8 mouse cellular contexts compared by ENCODE assay signal in the genomic region with DNA sequence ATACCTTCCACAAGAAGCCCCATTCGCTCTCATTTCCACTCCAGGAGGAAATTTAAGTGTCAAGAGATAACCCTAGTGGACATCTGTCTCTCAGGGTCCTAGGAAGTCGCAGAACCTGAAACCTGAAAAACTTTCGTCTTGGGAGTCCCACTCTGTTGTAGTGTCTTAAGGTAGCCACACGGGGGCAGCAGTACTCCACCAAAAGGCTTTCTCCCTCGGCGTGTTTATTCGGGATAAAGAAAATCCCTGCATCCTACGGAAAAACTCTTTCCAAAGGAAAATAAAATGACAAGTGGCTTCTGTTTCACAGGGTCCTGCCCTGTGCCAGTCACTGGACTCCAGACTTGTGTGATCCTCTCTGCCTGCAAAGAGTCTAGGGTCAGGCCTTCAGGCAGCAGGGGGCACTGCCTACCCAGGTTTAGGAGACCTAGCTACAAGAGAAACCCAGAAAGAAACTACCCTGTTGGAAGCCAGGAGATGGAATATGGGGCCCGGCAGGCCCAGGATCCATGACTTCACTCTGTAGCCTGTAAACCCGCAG. TPM values are rescaled to one million over a fixed set of nuclear protein-coding genes. Genes with fewer than 3 reads are reported as not detected.
DNase-seq lines count a peak whose midpoint lies in the region; ATAC-seq lines count a peak whose summit lies in the region.

No protein-coding gene starts in this region.

- peak overlapping the region; percentile 51 for H3K4me2 ChIP-seq in hindbrain, embryonic 12.5 days (replicated peaks)

- H3K27me3 ChIP-seq in hindbrain, embryonic 12.5 days: no peaks in the 10 kb centered on the region; the same call in 1 of the 2 replicates

- peaks cover 30% of the 10 kb centered on the region for H3K4me1 ChIP-seq in hindbrain, embryonic 12.5 days

- H3K36me3 ChIP-seq in hindbrain, embryonic 12.5 days: no peaks in the 10 kb centered on the region

- WGBS in hindbrain, embryonic 12.5 days: 2% methylated on average over 10 of the region's 10 CpGs

- ATAC-seq in frontal cortex, adult (ENCODE audit: low TSS enrichment): peak; percentile 81
- peak; percentile 58 for ATAC-seq in hindbrain, embryonic 12.5 days (ENCODE audit: low FRiP score)

- H3K4me3 ChIP-seq in hindbrain, embryonic 12.5 days: peak overlapping the region; percentile 30

- peak overlapping the region; percentile 41; the same call in 1 of the 2 replicates for H3K9ac ChIP-seq in hindbrain, embryonic 12.5 days

- H3K27ac ChIP-seq in hindbrain, embryonic 12.5 days: peak overlapping the region; percentile 53

- peak; percentile 78 for DNase-seq in MN1 (ENCODE audit: low spot score)
- DNase-seq in cerebellum, adult 9-11 months: peak; percentile 60
- peak; percentile 61 to 77 for DNase-seq in layer of hippocampus, postnatal 14 days (ENCODE audit: low spot score in 2 of 2)
- DNase-seq in lung, postnatal 14 days: peak; percentile 76
- DNase-seq in retina, postnatal 1 day: peak; percentile 79
- DNase-seq in thymus, postnatal 4 days: peak; percentile 93

- H3K9me3 ChIP-seq in hindbrain, embryonic 12.5 days (replicated peaks): no peaks in the 10 kb centered on the region

RNA-seq across cellular contexts. Expression of a gene that starts 25.9 kb away (rescaled TPM):
- 238 and 259 TPM in 2 replicates for polyA plus RNA-seq in hindbrain, embryonic 12.5 days (2016; fragmentation: Nextera tagmentation; extraction: Ambion mirVana)
- 100 to 1,000 TPM; 123 to 124 TPM for total RNA-seq in layer of hippocampus, postnatal 14 days (2021)

RNA-seq across cellular contexts. Expression of a gene that starts 26.0 kb away (rescaled TPM):
- polyA plus RNA-seq in hindbrain, embryonic 12.5 days (2016; fragmentation: Nextera tagmentation; extraction: Ambion mirVana): 44.0 and 47.7 TPM in 2 replicates
- total RNA-seq in layer of hippocampus, postnatal 14 days (2021): 10 to 100 TPM; 56.1 to 58.9 TPM

RNA-seq across cellular contexts. Expression of a gene that starts 56.8 kb away (rescaled TPM):
- polyA plus RNA-seq in hindbrain, embryonic 12.5 days (2016; fragmentation: Nextera tagmentation; extraction: Ambion mirVana): not detected in 2 replicates
- total RNA-seq in layer of hippocampus, postnatal 14 days (2021): not detected

Comparison
In these comparisons a context has a peak if more than half of its experiments do, and no peak if none do; other contexts are left out.
1. Peak in every context shown above with its lines: DNase-seq, ATAC-seq, H3K4me3 ChIP-seq and H3K27ac ChIP-seq.